Mouse (Mus musculus) hindbrain, embryonic 11.5 days (tissue): ENCODE data around the gene Zfp119b. TPM values are rescaled to one million over a fixed set of nuclear protein-coding genes. Genes with fewer than 3 reads are reported as not detected.
A peak's percentile ranks its signal among the peaks of the same experiment; 100 is the strongest.
"Not testable (repeated sequence)": the region's sequence is repeated elsewhere in the genome, so short reads cannot be mapped to it uniquely, and the experiment has no call there.

Source experiments
- ATAC-seq: fragments of 200-750 bp; cut with Nextera tagmentation; 2 replicates; pipeline ENCODE4 v1.8.0; 2017; ENCODE audit warnings: mild to moderate bottlenecking, moderate TSS enrichment, moderate library complexity; ENCODE audit not compliant: low FRiP score
- DNase-seq: peaks from one replicate; pipeline ENCODE4 v3.0.0-alpha.2; 2015; ENCODE audit warnings: low spot score
- H3K27ac ChIP-seq: fragments of 300-500 bp; sonication (generic); 2 replicates; pipeline ENCODE4 v1.5.1; 2014; ENCODE audit warnings: mild to moderate bottlenecking, low read depth, low read length
- H3K27me3 ChIP-seq: fragments of 300-500 bp; sonication (generic); 2 replicates; pipeline ENCODE4 v1.6.1; 2014; ENCODE audit warnings: mild to moderate bottlenecking, low read length, moderate library complexity, mixed read lengths; ENCODE audit not compliant: control insufficient read depth, insufficient read depth
- H3K36me3 ChIP-seq: fragments of 300-500 bp; sonication (generic); 2 replicates; pipeline ENCODE4 v1.6.1; 2014; ENCODE audit warnings: mild to moderate bottlenecking, low read length, moderate library complexity, mixed read lengths; ENCODE audit not compliant: control insufficient read depth, insufficient read depth
- H3K4me1 ChIP-seq: fragments of 300-500 bp; sonication (generic); replicated peaks from 2 replicates; pipeline ENCODE4 v1.6.1; 2014; ENCODE audit warnings: low read length, mixed read lengths; ENCODE audit not compliant: control insufficient read depth, insufficient read depth
- H3K4me2 ChIP-seq: fragments of 300-500 bp; sonication (generic); replicated peaks from 2 replicates; pipeline ENCODE4 v1.6.1; 2014; ENCODE audit warnings: mild to moderate bottlenecking, low read depth, low read length
- H3K4me3 ChIP-seq: fragments of 300-500 bp; sonication (generic); 2 replicates; pipeline ENCODE4 v1.5.1; 2014; ENCODE audit warnings: low read depth, low read length
- H3K9ac ChIP-seq: fragments of 300-500 bp; sonication (generic); 2 replicates; pipeline ENCODE4 v1.6.1; 2014; ENCODE audit warnings: low read depth, low read length
- H3K9me3 ChIP-seq: fragments of 300-500 bp; sonication (generic); 2 replicates; pipeline ENCODE4 v1.6.1; 2016; ENCODE audit warnings: low read length; ENCODE audit not compliant: control insufficient read depth
- WGBS: fragments of 180-500 bp; shearing (Covaris S2); extraction: QIAGEN DNeasy Blood & Tissue Kit; methylation state at CpG from one replicate; pipeline ENCODE4 v1.1.7; 2014; 5-methylcytosine and 5-hydroxymethylcytosine counted together
- polyA plus RNA-seq: library from polyadenylated mRNA; unstranded; fragments of >200 nt; fragmentation: Nextera tagmentation; extraction: Ambion mirVana; gene quantifications from 2 replicates; pipeline ENCODE4 v1.2.1, GENCODE M21; 2014

The Zfp119b gene
- polyA plus RNA-seq, 1 experiment from 2014 or later = 6.7 TPM

DNA sequence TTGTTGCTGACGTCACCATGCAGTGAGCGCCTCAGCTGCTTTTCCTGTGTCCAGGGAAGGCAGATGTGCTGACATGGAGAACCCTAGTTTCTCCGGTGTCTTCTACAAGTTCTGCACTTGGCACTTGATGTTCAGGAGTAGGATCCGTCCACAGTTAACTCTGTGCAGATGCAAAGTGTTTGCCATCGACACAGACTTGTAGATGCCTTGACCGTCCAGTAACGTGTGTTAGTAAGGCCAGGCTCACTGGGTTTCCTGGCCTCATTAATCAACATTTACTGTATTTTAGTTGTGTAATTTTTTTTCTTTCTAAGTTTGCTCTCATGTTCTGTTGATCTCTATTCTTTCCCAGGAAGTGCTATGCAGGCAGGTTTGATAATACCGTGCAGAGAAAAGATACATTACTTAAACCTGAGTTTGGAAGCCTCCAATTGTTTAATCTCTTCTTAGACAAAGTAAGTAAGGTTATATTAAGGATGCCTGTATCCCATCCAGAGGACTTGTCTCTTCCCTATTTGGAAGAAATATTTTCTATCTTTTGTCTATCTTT lies 56.8 kb downstream of the Zfp119b start:
- peak overlapping the region; percentile 35; the same call in 1 of the 2 replicates for H3K4me2 ChIP-seq
- 0 out of 2 replicates have a peak overlapping the region, but pooled peaks have one; percentile 31 for H3K9ac ChIP-seq
- 18% methylated on average over 6 of the region's 8 CpGs for WGBS
- not testable (repeated sequence) for H3K36me3 ChIP-seq, ATAC-seq, H3K9me3 ChIP-seq, H3K27ac ChIP-seq, H3K27me3 ChIP-seq, H3K4me1 ChIP-seq
- H3K4me3 ChIP-seq = peak overlapping the region; percentile 43
- DNase-seq = peak; percentile 16

Other genes with a start within 250 kb of the Zfp119b start
- gene Pot1b, start 236.9 kb downstream of the Zfp119b start, polyA plus RNA-seq = 9.3 and 11.3 TPM in 2 replicates
- gene Adgre4, start 199.5 kb downstream of the Zfp119b start, polyA plus RNA-seq = 0.07 and 0.14 TPM in 2 replicates
- gene Zfp119a, start 70.6 kb downstream of the Zfp119b start, polyA plus RNA-seq = 10.0 and 12.3 TPM in 2 replicates
- gene Zfp959, start 57.4 kb downstream of the Zfp119b start, polyA plus RNA-seq = 11.9 and 13.4 TPM in 2 replicates
- gene Ebi3, start 3.1 kb upstream of the Zfp119b start, polyA plus RNA-seq = 2.2 and 3.1 TPM in 2 replicates
- 21.3 and 22.4 TPM in 2 replicates for gene Yju2, start 9.6 kb upstream of the Zfp119b start, polyA plus RNA-seq
- gene Shd, start 21.0 kb upstream of the Zfp119b start, polyA plus RNA-seq = 95.2 and 102 TPM in 2 replicates
- gene Fsd1, start 37.0 kb upstream of the Zfp119b start, polyA plus RNA-seq = 65.0 and 66.5 TPM in 2 replicates
- gene Stap2, start 56.1 kb upstream of the Zfp119b start, polyA plus RNA-seq = 5.1 and 6.3 TPM in 2 replicates
- 141 and 163 TPM in 2 replicates for gene Mpnd, start 56.2 kb upstream of the Zfp119b start, polyA plus RNA-seq
- 112 and 114 TPM in 2 replicates for gene Sh3gl1, start 87.1 kb upstream of the Zfp119b start, polyA plus RNA-seq
- gene Chaf1a, start 90.9 kb upstream of the Zfp119b start, polyA plus RNA-seq = 16.1 and 18.9 TPM in 2 replicates
- 50.6 and 51.1 TPM in 2 replicates for gene Ubxn6, start 125.5 kb upstream of the Zfp119b start, polyA plus RNA-seq
- gene Hdgfl2, start 130.1 kb upstream of the Zfp119b start, polyA plus RNA-seq = 100 and 113 TPM in 2 replicates
- gene Plin4, start 160.3 kb upstream of the Zfp119b start, polyA plus RNA-seq = 0.07 and 0.09 TPM in 2 replicates
- gene Plin5, start 168.1 kb upstream of the Zfp119b start, polyA plus RNA-seq = 0.20 and 0.28 TPM in 2 replicates
- gene Lrg1, start 172.5 kb upstream of the Zfp119b start, polyA plus RNA-seq = 0.21 TPM in 1 of 2 replicates, not detected in the other
- gene Sema6b, start 190.8 kb upstream of the Zfp119b start, polyA plus RNA-seq = 2.5 and 2.6 TPM in 2 replicates
- gene Tnfaip8l1, start 213.0 kb upstream of the Zfp119b start, polyA plus RNA-seq = 8.5 and 9.9 TPM in 2 replicates
- 62.1 and 62.9 TPM in 2 replicates for gene Mydgf, start 234.4 kb upstream of the Zfp119b start, polyA plus RNA-seq